Mouse (Mus musculus) liver, adult 2 months (tissue): ENCODE results near the gene Olfr1424. TPM values are rescaled to one million over a fixed set of nuclear protein-coding genes. Genes with fewer than 3 reads are reported as not detected.

ENCODE experiments used
- DNase-seq: peaks from one replicate; pipeline ENCODE4 v3.0.0-alpha.2; 2011; ENCODE audit warnings: low read depth, low spot score; ENCODE audit errors: extremely low read depth
- H3K27ac ChIP-seq: fragments of 200-500 bp; replicated peaks from 2 replicates; pipeline ENCODE4 v1.5.1; 2012; ENCODE audit warnings: low read depth, mild to moderate bottlenecking, control low read depth, inconsistent platforms, low read length; ENCODE audit not compliant: insufficient read depth
- H3K27me3 ChIP-seq: fragments of 200-500 bp; 2 replicates; pipeline ENCODE4 v1.6.1; 2012; ENCODE audit warnings: mild to moderate bottlenecking, moderate library complexity, low read length, inconsistent platforms; ENCODE audit not compliant: control insufficient read depth, insufficient read depth
- H3K36me3 ChIP-seq: fragments of 200-500 bp; 2 replicates; pipeline ENCODE4 v1.6.1; 2012; ENCODE audit warnings: low read length, inconsistent platforms; ENCODE audit not compliant: control insufficient read depth, insufficient read depth
- H3K4me1 ChIP-seq: fragments of 200-500 bp; 2 replicates; pipeline ENCODE4 v1.6.1; 2011; ENCODE audit warnings: low read length; ENCODE audit not compliant: control insufficient read depth, insufficient read depth
- H3K4me3 ChIP-seq: fragments of 200-500 bp; 2 replicates; pipeline ENCODE4 v1.5.1; 2011; ENCODE audit warnings: low read depth, mild to moderate bottlenecking, control low read depth, low read length, moderate library complexity; ENCODE audit not compliant: insufficient read depth
- H3K79me2 ChIP-seq: fragments of 200-500 bp; 2 replicates; pipeline ENCODE4 v1.6.1; 2012; ENCODE audit warnings: inconsistent platforms, mild to moderate bottlenecking, low read length, moderate library complexity; ENCODE audit not compliant: control insufficient read depth, insufficient read depth
- H3K9ac ChIP-seq: fragments of 200-500 bp; 2 replicates; pipeline ENCODE4 v1.6.1; 2012; ENCODE audit warnings: low read depth, mild to moderate bottlenecking, control low read depth, inconsistent platforms, low read length
- CTCF ChIP-seq: fragments of 200-500 bp; IDR thresholded peaks from 2 replicates; pipeline ENCODE4 v1.5.1; 2011; ENCODE audit warnings: low read depth, low read length, control low read depth
- POLR2A ChIP-seq: fragments of 200-500 bp; IDR thresholded peaks from 2 replicates; pipeline ENCODE4 v1.6.1; 2011; ENCODE audit warnings: low read length, control low read depth; ENCODE audit not compliant: insufficient read depth; ENCODE audit errors: extremely low read depth
- WGBS: fragments of 180-500 bp; shearing (Covaris S2); methylation state at CpG from one replicate; pipeline ENCODE4 v1.1.7; 2018; 5-methylcytosine and 5-hydroxymethylcytosine counted together
- polyA plus RNA-seq: library from polyadenylated mRNA; depleted of rRNA; stranded (reverse); fragments of >200 nt; gene quantifications from 2 replicates; pipeline ENCODE4 v1.2.3, GENCODE M21; 2012; rRNA removed
- total RNA-seq: library from RNA; depleted of rRNA; stranded (reverse); fragments of >200 nt; gene quantifications from 2 replicates; pipeline ENCODE4 v1.2.3, GENCODE M21; 2014; rRNA removed

Olfr1424 gene
- total and polyA plus RNA-seq, 2 experiments: not detected

- Histone ChIP-seq H3K27ac (peak overlapping the region; percentile 93), H3K4me1 (peaks cover 6% of the 10 kb centered on the region; the same call in 1 of the 2 replicates), H3K4me3 (peak overlapping the region; percentile 67), H3K36me3 (no peaks in the 10 kb centered on the region), H3K9ac (peak overlapping the region; percentile 62; the same call in 1 of the 2 replicates), H3K27me3 (no peaks in the 10 kb centered on the region), H3K79me2 (no peaks in the 10 kb centered on the region)
- under 1% methylated on average over 26 of the region's 26 CpGs for WGBS
- TF ChIP-seq CTCF (no peak), POLR2A (no peak)
- peak; percentile 80 for DNase-seq
These were observed 51.4 kb downstream of the Olfr1424 start for GRCm38 (mm10) chr19:12010916-12011559.

DNA sequence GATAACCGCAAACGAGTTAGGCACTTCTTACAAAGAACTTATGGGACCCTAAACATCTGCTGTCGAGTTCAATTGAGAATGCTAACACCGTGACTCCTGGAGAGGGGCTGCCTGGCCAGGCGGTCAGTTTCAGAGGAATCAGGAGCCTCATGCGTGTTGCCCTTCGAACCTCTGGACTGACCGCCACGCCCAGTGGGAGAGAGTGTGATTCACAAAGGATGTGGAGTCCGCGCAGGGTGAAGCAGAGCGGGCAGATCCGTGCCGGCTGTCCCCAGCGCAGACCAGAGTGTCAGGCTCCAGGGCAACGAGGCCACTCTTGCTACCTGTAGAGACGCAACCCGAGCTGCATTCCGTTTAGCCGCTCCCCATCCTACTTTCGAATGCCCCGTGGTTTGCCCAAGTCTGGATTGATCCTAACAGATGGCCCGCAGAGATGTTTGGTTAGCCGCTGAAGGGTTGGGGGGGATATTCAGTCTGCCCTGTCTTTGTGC, 52.2 kb downstream of the Olfr1424 start:
- no peaks in the 10 kb centered on the region for H3K27me3 ChIP-seq
- TF ChIP-seq CTCF (no peak), POLR2A (peak; percentile 80)
- no peaks in the 10 kb centered on the region for H3K36me3 ChIP-seq
- under 1% methylated on average over 24 of the region's 24 CpGs for WGBS
- H3K27ac ChIP-seq: peak overlapping the region; percentile 93
- peaks cover 6% of the 10 kb centered on the region; the same call in 1 of the 2 replicates for H3K4me1 ChIP-seq
- H3K4me3 ChIP-seq: peak overlapping the region; percentile 60
- peak; percentile 88 for DNase-seq
- peak overlapping the region; percentile 72 for H3K9ac ChIP-seq
- no peaks in the 10 kb centered on the region for H3K79me2 ChIP-seq

DNA sequence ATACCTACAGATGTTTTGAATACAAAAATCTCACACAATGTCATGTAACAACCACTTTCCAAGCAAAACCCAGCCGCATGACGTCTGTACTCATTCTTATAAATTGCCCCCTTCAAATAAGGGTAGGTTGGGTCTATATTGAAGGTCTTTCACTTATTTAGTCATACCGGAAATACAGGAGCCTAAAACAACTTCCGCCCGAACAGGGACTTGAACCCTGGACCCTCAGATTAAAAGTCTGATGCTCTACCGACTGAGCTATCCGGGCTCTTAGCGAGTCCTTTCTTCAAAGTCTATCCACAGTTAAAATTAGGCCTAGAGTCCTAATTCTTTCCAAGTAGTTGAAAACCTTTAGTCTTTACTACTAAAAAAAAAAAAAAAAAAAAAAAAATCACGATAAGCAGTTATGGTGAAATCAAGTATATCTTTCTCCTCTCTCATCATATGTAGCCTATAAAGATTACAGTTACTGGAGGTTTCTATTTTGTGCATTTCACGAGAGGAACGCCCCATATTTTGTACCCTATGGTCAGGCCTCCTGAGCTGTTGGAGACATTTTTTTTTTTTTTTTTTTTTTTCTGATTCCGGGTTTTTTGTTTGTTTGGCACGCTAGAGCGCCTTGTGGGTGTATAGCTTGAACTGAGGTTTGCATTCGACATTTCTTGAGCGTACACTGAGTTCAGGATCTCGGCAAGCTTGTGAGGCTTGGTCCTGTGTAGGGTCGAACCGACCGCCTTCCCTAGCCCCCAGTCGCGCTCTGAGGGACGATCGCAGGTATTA, 52.8 kb downstream of the Olfr1424 start:
- H3K4me1 ChIP-seq: peaks cover 8% of the 10 kb centered on the region
- H3K79me2 ChIP-seq: no peaks in the 10 kb centered on the region
- no peaks in the 10 kb centered on the region for H3K27me3 ChIP-seq
- DNase-seq: peak; percentile 89
- H3K36me3 ChIP-seq: no peaks in the 10 kb centered on the region
- peak overlapping the region; percentile 93 for H3K27ac ChIP-seq
- TF ChIP-seq CTCF (no peak), POLR2A (no peak)
- H3K4me3 ChIP-seq: peak overlapping the region; percentile 60
- WGBS: 3% methylated on average over 24 of the region's 24 CpGs
- peak overlapping the region; percentile 72 for H3K9ac ChIP-seq

Other genes with a start within 250 kb of the Olfr1424 start
- 1.5 and 2.0 TPM in 2 replicates for gene Stx3, start 243.3 kb downstream of the Olfr1424 start, total RNA-seq
- gene Stx3, start 243.3 kb downstream of the Olfr1424 start, polyA plus RNA-seq: 0.24 and 0.46 TPM in 2 replicates
- gene Olfr1417, start 223.5 kb downstream of the Olfr1424 start, total RNA-seq: not detected in 2 replicates
- gene Olfr1417, start 223.5 kb downstream of the Olfr1424 start, polyA plus RNA-seq: not detected in 2 replicates
- gene Olfr1418, start 201.6 kb downstream of the Olfr1424 start, total RNA-seq: not detected in 2 replicates
- gene Olfr1418, start 201.6 kb downstream of the Olfr1424 start, polyA plus RNA-seq: not detected in 2 replicates
- gene Olfr1419, start 187.6 kb downstream of the Olfr1424 start, total RNA-seq: not detected in 2 replicates
- gene Olfr1419, start 187.6 kb downstream of the Olfr1424 start, polyA plus RNA-seq: not detected in 2 replicates
- not detected in 2 replicates for gene Olfr1420, start 176.1 kb downstream of the Olfr1424 start, total RNA-seq
- gene Olfr1420, start 176.1 kb downstream of the Olfr1424 start, polyA plus RNA-seq: not detected in 2 replicates
- 2.8 and 4.4 TPM in 2 replicates for gene Patl1, start 150.3 kb downstream of the Olfr1424 start, total RNA-seq
- 7.9 and 8.1 TPM in 2 replicates for gene Patl1, start 150.3 kb downstream of the Olfr1424 start, polyA plus RNA-seq
- 22.8 and 27.9 TPM in 2 replicates for gene Osbp, start 96.7 kb downstream of the Olfr1424 start, total RNA-seq
- 13.4 and 14.1 TPM in 2 replicates for gene Osbp, start 96.7 kb downstream of the Olfr1424 start, polyA plus RNA-seq
- not detected in 2 replicates for gene Olfr1423, start 21.4 kb downstream of the Olfr1424 start, total RNA-seq
- not detected in 2 replicates for gene Olfr1423, start 21.4 kb downstream of the Olfr1424 start, polyA plus RNA-seq
- not detected in 2 replicates for gene Olfr1425, start 15.0 kb upstream of the Olfr1424 start, total RNA-seq
- gene Olfr1425, start 15.0 kb upstream of the Olfr1424 start, polyA plus RNA-seq: not detected in 2 replicates
- gene Olfr1426, start 29.3 kb upstream of the Olfr1424 start, total RNA-seq: not detected in 2 replicates
- not detected in 2 replicates for gene Olfr1426, start 29.3 kb upstream of the Olfr1424 start, polyA plus RNA-seq
- gene Olfr1427, start 40.7 kb upstream of the Olfr1424 start, total RNA-seq: not detected in 2 replicates
- gene Olfr1427, start 40.7 kb upstream of the Olfr1424 start, polyA plus RNA-seq: not detected in 2 replicates
- gene Olfr1428, start 53.2 kb upstream of the Olfr1424 start, total RNA-seq: not detected in 2 replicates
- gene Olfr1428, start 53.2 kb upstream of the Olfr1424 start, polyA plus RNA-seq: not detected in 2 replicates
- gene Olfr76, start 60.5 kb upstream of the Olfr1424 start, total RNA-seq: not detected in 2 replicates
- not detected in 2 replicates for gene Olfr76, start 60.5 kb upstream of the Olfr1424 start, polyA plus RNA-seq
- not detected in 2 replicates for gene Olfr1555-ps1, start 107.4 kb upstream of the Olfr1424 start, total RNA-seq
- gene Olfr1555-ps1, start 107.4 kb upstream of the Olfr1424 start, polyA plus RNA-seq: not detected in 2 replicates
- not detected in 2 replicates for gene Olfr1431, start 138.0 kb upstream of the Olfr1424 start, total RNA-seq
- not detected in 2 replicates for gene Olfr1431, start 138.0 kb upstream of the Olfr1424 start, polyA plus RNA-seq
- not detected in 2 replicates for gene Olfr1432, start 169.9 kb upstream of the Olfr1424 start, total RNA-seq
- not detected in 2 replicates for gene Olfr1432, start 169.9 kb upstream of the Olfr1424 start, polyA plus RNA-seq
- gene Olfr262, start 179.0 kb upstream of the Olfr1424 start, total RNA-seq: not detected in 2 replicates
- not detected in 2 replicates for gene Olfr262, start 179.0 kb upstream of the Olfr1424 start, polyA plus RNA-seq
- gene Olfr235, start 198.3 kb upstream of the Olfr1424 start, total RNA-seq: not detected in 2 replicates
- gene Olfr235, start 198.3 kb upstream of the Olfr1424 start, polyA plus RNA-seq: not detected in 2 replicates
- gene Olfr1434, start 217.2 kb upstream of the Olfr1424 start, total RNA-seq: not detected in 2 replicates
- not detected in 2 replicates for gene Olfr1434, start 217.2 kb upstream of the Olfr1424 start, polyA plus RNA-seq
- gene Olfr1436, start 236.4 kb upstream of the Olfr1424 start, total RNA-seq: not detected in 2 replicates
- not detected in 2 replicates for gene Olfr1436, start 236.4 kb upstream of the Olfr1424 start, polyA plus RNA-seq